Mouse (Mus musculus) MEL (cell line): ENCODE results near the gene Katnbl1. TPM values are rescaled to one million over a fixed set of nuclear protein-coding genes. Genes with fewer than 3 reads are reported as not detected.

Experiments
- DNase-seq: peaks from one replicate; pipeline ENCODE4 v3.0.0; 2011; ENCODE audit warnings: low read depth, low spot score
- H3K27ac ChIP-seq: 2 replicates; pipeline ENCODE4 v1.5.1; 2012; ENCODE audit warnings: low read depth, mild to moderate bottlenecking, control low read depth, low read length, moderate library complexity; ENCODE audit not compliant: control insufficient read depth
- H3K27me3 ChIP-seq, 2 experiments: fragments of 150-350 bp in 1 of 2; sonication (generic) in 1 of 2; 2 replicates each; pipeline ENCODE4 v1.6.1; 2012; ENCODE audit warnings: low read length in 2 of 2, mild to moderate bottlenecking in 2 of 2, improper control_type of control experiment in 1 of 2, moderate library complexity in 1 of 2; ENCODE audit not compliant: insufficient read depth in 2 of 2, control insufficient read depth in 1 of 2
- H3K36me3 ChIP-seq, 2 experiments: 2 replicates each; pipeline ENCODE4 v1.6.1; 2012 to 2014; ENCODE audit warnings: low read length in 2 of 2, improper control_type of control experiment in 1 of 2, inconsistent platforms in 1 of 2, mild to moderate bottlenecking in 1 of 2; ENCODE audit not compliant: insufficient read depth in 2 of 2, control insufficient read depth in 1 of 2
- H3K4me1 ChIP-seq, 2 experiments: fragments of 150-350 bp in 1 of 2; sonication (generic) in 1 of 2; 2 replicates each; pipeline ENCODE4 v1.6.1; 2012; ENCODE audit warnings: low read length in 2 of 2, improper control_type of control experiment in 1 of 2, mild to moderate bottlenecking in 1 of 2; ENCODE audit not compliant: insufficient read depth in 2 of 2, control insufficient read depth in 1 of 2
- H3K4me3 ChIP-seq, 2 experiments: fragments of 150-350 bp in 1 of 2; sonication (generic) in 1 of 2; 2 replicates each; pipeline ENCODE4 v1.5.1; 2012; ENCODE audit warnings: low read depth in 2 of 2, low read length in 2 of 2, mild to moderate bottlenecking in 2 of 2, moderate library complexity in 2 of 2, control low read depth in 1 of 2, improper control_type of control experiment in 1 of 2; ENCODE audit not compliant: control insufficient read depth in 1 of 2, insufficient read depth in 1 of 2
- H3K79me2 ChIP-seq: 2 replicates; pipeline ENCODE4 v1.6.1; 2012; ENCODE audit warnings: mild to moderate bottlenecking, low read length, moderate library complexity; ENCODE audit not compliant: control insufficient read depth, poor library complexity, insufficient read depth
- H3K9ac ChIP-seq: 2 replicates; pipeline ENCODE4 v1.6.1; 2012; ENCODE audit warnings: low read depth, mild to moderate bottlenecking, control low read depth, low read length, moderate library complexity; ENCODE audit not compliant: control insufficient read depth, poor library complexity, severe bottlenecking
- H3K9me3 ChIP-seq: fragments of 150-350 bp; sonication (generic); replicated peaks from 2 replicates; pipeline ENCODE4 v1.6.1; 2012; ENCODE audit warnings: mild to moderate bottlenecking, low read length, improper control_type of control experiment, moderate library complexity; ENCODE audit not compliant: insufficient read depth
- BHLHE40 ChIP-seq: IDR thresholded peaks from 2 replicates; pipeline ENCODE4 v1.6.1; 2012; ENCODE audit warnings: low read depth, mild to moderate bottlenecking, inconsistent platforms, low read length, improper control_type of control experiment, borderline replicate concordance
- CHD1 ChIP-seq: IDR thresholded peaks from 2 replicates; pipeline ENCODE4 v1.6.1; 2012; ENCODE audit warnings: low read depth, mild to moderate bottlenecking, inconsistent platforms, low read length, improper control_type of control experiment
- CHD2 ChIP-seq: IDR thresholded peaks from 2 replicates; pipeline ENCODE4 v1.6.1; 2011; ENCODE audit warnings: low read length, improper control_type of control experiment
- CTCF ChIP-seq, 3 experiments: IDR thresholded peaks in 2 of 3; conservative IDR thresholded peaks in 1 of 3; 2 replicates each; pipeline ENCODE4 v1.5.1; 2011 to 2012; ENCODE audit warnings: low read length in 3 of 3, low read depth in 2 of 3, mild to moderate bottlenecking in 2 of 3, improper control_type of control experiment in 1 of 3, inconsistent platforms in 1 of 3, mixed read lengths in 1 of 3, moderate library complexity in 1 of 3; ENCODE audit not compliant: control insufficient read depth in 1 of 3, insufficient read depth in 1 of 3, poor library complexity in 1 of 3, severe bottlenecking in 1 of 3
- E2F4 ChIP-seq: IDR thresholded peaks from 2 replicates; pipeline ENCODE4 v1.6.1; 2011; ENCODE audit warnings: low read depth, low read length, improper control_type of control experiment, borderline replicate concordance
- ELF1 ChIP-seq: IDR thresholded peaks from 2 replicates; pipeline ENCODE4 v1.6.1; 2014; ENCODE audit warnings: low read depth, mild to moderate bottlenecking, inconsistent platforms, low read length, improper control_type of control experiment, moderate library complexity
- EP300 ChIP-seq, 2 experiments: IDR thresholded peaks; 2 replicates each; pipeline ENCODE4 v1.6.1; 2011; ENCODE audit warnings: improper control_type of control experiment in 2 of 2, low read length in 2 of 2, low read depth in 1 of 2, mild to moderate bottlenecking in 1 of 2
- ETS1 ChIP-seq: IDR thresholded peaks from 2 replicates; pipeline ENCODE4 v1.6.1; 2012; ENCODE audit warnings: low read depth, mild to moderate bottlenecking, inconsistent platforms, low read length, improper control_type of control experiment, moderate library complexity
- GABPA ChIP-seq: IDR thresholded peaks from 2 replicates; pipeline ENCODE4 v1.6.1; 2012; ENCODE audit warnings: low read depth, mild to moderate bottlenecking, inconsistent platforms, low read length, improper control_type of control experiment, moderate library complexity
- GATA1 ChIP-seq: IDR thresholded peaks from 2 replicates; pipeline ENCODE4 v1.6.1; 2011; ENCODE audit warnings: low read depth, low read length, improper control_type of control experiment
- HCFC1 ChIP-seq: IDR thresholded peaks from 2 replicates; pipeline ENCODE4 v1.6.1; 2012; ENCODE audit warnings: low read depth, mild to moderate bottlenecking, inconsistent platforms, low read length, improper control_type of control experiment, moderate library complexity
- JUND ChIP-seq: IDR thresholded peaks from 2 replicates; pipeline ENCODE4 v1.6.1; 2011; ENCODE audit warnings: low read depth, mild to moderate bottlenecking, improper control_type of control experiment, low read length
- MAFK ChIP-seq: IDR thresholded peaks from 2 replicates; pipeline ENCODE4 v1.6.1; 2011; ENCODE audit warnings: low read depth, mild to moderate bottlenecking, low read length, improper control_type of control experiment, borderline replicate concordance
- MAX ChIP-seq: IDR thresholded peaks from 2 replicates; pipeline ENCODE4 v1.6.1; 2011; ENCODE audit warnings: low read length, improper control_type of control experiment
- MAZ ChIP-seq: IDR thresholded peaks from 2 replicates; pipeline ENCODE4 v1.6.1; 2012; ENCODE audit warnings: low read depth, mild to moderate bottlenecking, inconsistent platforms, low read length, improper control_type of control experiment
- MEF2A ChIP-seq: IDR thresholded peaks from 2 replicates; pipeline ENCODE4 v1.6.1; 2014; ENCODE audit warnings: low read depth, mild to moderate bottlenecking, inconsistent platforms, low read length, improper control_type of control experiment; ENCODE audit not compliant: poor library complexity, insufficient replicate concordance, severe bottlenecking; ENCODE audit errors: extremely low read depth
- MXI1 ChIP-seq: IDR thresholded peaks from 2 replicates; pipeline ENCODE4 v1.6.1; 2011; ENCODE audit warnings: mild to moderate bottlenecking, low read depth, low read length, improper control_type of control experiment
- MYB ChIP-seq: IDR thresholded peaks from 2 replicates; pipeline ENCODE4 v1.6.1; 2011; ENCODE audit warnings: mild to moderate bottlenecking, low read depth, low read length, improper control_type of control experiment
- MYC ChIP-seq: IDR thresholded peaks from 2 replicates; pipeline ENCODE4 v1.6.1; 2011; ENCODE audit warnings: low read depth, mild to moderate bottlenecking, low read length, improper control_type of control experiment, moderate library complexity
- NELFE ChIP-seq: IDR thresholded peaks from 2 replicates; pipeline ENCODE4 v1.6.1; 2011; ENCODE audit warnings: low read depth, low read length, improper control_type of control experiment
- NRF1 ChIP-seq: IDR thresholded peaks from 2 replicates; pipeline ENCODE4 v1.6.1; 2014; ENCODE audit warnings: low read depth, mild to moderate bottlenecking, inconsistent platforms, low read length, improper control_type of control experiment, moderate library complexity; ENCODE audit not compliant: poor library complexity, insufficient read depth, severe bottlenecking
- POLR2A ChIP-seq, 2 experiments: IDR thresholded peaks; 2 replicates each; pipeline ENCODE4 v1.6.1; 2011 to 2012; ENCODE audit warnings: low read length in 2 of 2, mild to moderate bottlenecking in 2 of 2, control low read depth in 1 of 2, improper control_type of control experiment in 1 of 2, low read depth in 1 of 2, moderate library complexity in 1 of 2; ENCODE audit not compliant: control insufficient read depth in 1 of 2, insufficient read depth in 1 of 2, poor library complexity in 1 of 2
- POLR2AphosphoS2 ChIP-seq: IDR thresholded peaks from 2 replicates; pipeline ENCODE4 v1.6.1; 2011; ENCODE audit warnings: low read length, improper control_type of control experiment
- POLR2AphosphoS5 ChIP-seq: IDR thresholded peaks from 2 replicates; pipeline ENCODE4 v1.6.1; 2012; ENCODE audit warnings: low read depth, borderline replicate concordance, mild to moderate bottlenecking, inconsistent platforms, low read length, moderate library complexity, mixed read lengths
- RAD21 ChIP-seq: IDR thresholded peaks from 2 replicates; pipeline ENCODE4 v1.6.1; 2011; ENCODE audit warnings: mild to moderate bottlenecking, low read depth, low read length, improper control_type of control experiment
- RCOR1 ChIP-seq: IDR thresholded peaks from 2 replicates; pipeline ENCODE4 v1.6.1; 2012; ENCODE audit warnings: low read depth, mild to moderate bottlenecking, inconsistent platforms, low read length, improper control_type of control experiment
- SIN3A ChIP-seq: IDR thresholded peaks from 2 replicates; pipeline ENCODE4 v1.6.1; 2012; ENCODE audit warnings: low read length, improper control_type of control experiment, inconsistent platforms
- SMC3 ChIP-seq: IDR thresholded peaks from 2 replicates; pipeline ENCODE4 v1.6.1; 2011; ENCODE audit warnings: low read depth, low read length, improper control_type of control experiment
- TAL1 ChIP-seq: IDR thresholded peaks from 2 replicates; pipeline ENCODE4 v1.6.1; 2012; ENCODE audit warnings: mild to moderate bottlenecking, inconsistent platforms, low read length, moderate library complexity, mixed read lengths
- TBP ChIP-seq: IDR thresholded peaks from 2 replicates; pipeline ENCODE4 v1.8.0; 2011; ENCODE audit warnings: low read depth, low read length, improper control_type of control experiment
- TCF12 ChIP-seq: IDR thresholded peaks from 2 replicates; pipeline ENCODE4 v1.6.1; 2014; ENCODE audit warnings: low read depth, mild to moderate bottlenecking, inconsistent platforms, low read length, improper control_type of control experiment, moderate library complexity
- UBTF ChIP-seq: IDR thresholded peaks from 2 replicates; pipeline ENCODE4 v1.6.1; 2012; ENCODE audit warnings: low read depth, mild to moderate bottlenecking, inconsistent platforms, low read length, improper control_type of control experiment, moderate library complexity, borderline replicate concordance; ENCODE audit not compliant: insufficient read depth
- USF1 ChIP-seq: IDR thresholded peaks from 2 replicates; pipeline ENCODE4 v1.6.1; 2014; ENCODE audit warnings: low read depth, mild to moderate bottlenecking, inconsistent platforms, low read length, improper control_type of control experiment, moderate library complexity
- USF2 ChIP-seq, 2 experiments: IDR thresholded peaks; 2 replicates each; pipeline ENCODE4 v1.6.1; 2011 to 2012; ENCODE audit warnings: improper control_type of control experiment in 2 of 2, low read length in 2 of 2, borderline replicate concordance in 1 of 2, inconsistent platforms in 1 of 2, low read depth in 1 of 2, mild to moderate bottlenecking in 1 of 2; ENCODE audit not compliant: insufficient read depth in 1 of 2
- ZC3H11A ChIP-seq: IDR thresholded peaks from 2 replicates; pipeline ENCODE4 v1.6.1; 2012; ENCODE audit warnings: low read depth, mild to moderate bottlenecking, inconsistent platforms, low read length, improper control_type of control experiment
- ZKSCAN1 ChIP-seq: IDR thresholded peaks from 2 replicates; pipeline ENCODE4 v1.6.1; 2012; ENCODE audit warnings: low read depth, mild to moderate bottlenecking, inconsistent platforms, low read length, improper control_type of control experiment, moderate library complexity
- ZMIZ1 ChIP-seq: IDR thresholded peaks from 2 replicates; pipeline ENCODE4 v1.6.1; 2012; ENCODE audit warnings: low read depth, mild to moderate bottlenecking, inconsistent platforms, low read length, improper control_type of control experiment, moderate library complexity
- ZNF384 ChIP-seq: IDR thresholded peaks from 2 replicates; pipeline ENCODE4 v1.6.1; 2012; ENCODE audit warnings: low read depth, mild to moderate bottlenecking, inconsistent platforms, low read length, improper control_type of control experiment
- polyA plus RNA-seq, 2 experiments: library from polyadenylated mRNA; stranded (reverse) in 1 of 2; unstranded in 1 of 2; fragments of >175 nt in 1 of 2; fragments of >200 nt in 1 of 2; gene quantifications; 2 replicates each; pipeline versions ENCODE4 v1.2.1 to v1.2.4; 2012; ENCODE audit warnings: low replicate concordance in 2 of 2, low read depth in 1 of 2; ENCODE audit not compliant: insufficient read length in 2 of 2, insufficient read depth in 1 of 2, missing spikeins in 1 of 2
- total RNA-seq: library from RNA; depleted of rRNA; stranded (reverse); fragments of 300-350 nt; gene quantifications from 2 replicates; pipeline ENCODE4 v1.2.3, GENCODE M21; 2012

The Katnbl1 gene
- total and polyA plus RNA-seq, 3 experiments = 12.6 to 16.6 TPM; not detected in 1

GRCm38 (mm10) chr2:112374610-112375009 lies 4.4 kb upstream of the Katnbl1 start:
- peak; percentile 72 for DNase-seq
- Histone ChIP-seq H3K36me3 (peaks cover 0 to 4% of the 10 kb centered on the region in 2 experiments; a peak in 2 of 4 replicates), H3K4me3 (no peak overlapping the region), H3K9ac (no peak overlapping the region), H3K79me2 (peaks cover 6% of the 10 kb centered on the region), H3K4me1 (peaks cover 4 to 14% of the 10 kb centered on the region in 2 experiments; a peak in 3 of 4 replicates), H3K9me3 (no peaks in the 10 kb centered on the region), H3K27me3 (no peaks in the 10 kb centered on the region), H3K27ac (no peak overlapping the region)
- no peak for TF ChIP-seq MEF2A
- no peak for TF ChIP-seq ZMIZ1
- no peak for TF ChIP-seq MYB
- 0 out of 2 replicates have a peak, but pooled peaks have one; percentile 24 for TF ChIP-seq TBP
- TF ChIP-seq UBTF = no peak
- TF ChIP-seq E2F4 = no peak
- no peak for TF ChIP-seq USF1
- no peak for TF ChIP-seq JUND
- no peak for TF ChIP-seq POLR2AphosphoS5
- TF ChIP-seq POLR2AphosphoS2 = no peak
- no peak for TF ChIP-seq SMC3
- TF ChIP-seq ELF1 = peak; percentile 21; the same call in 1 of the 2 replicates
- TF ChIP-seq GATA1 = peak; percentile 92
- no peak for TF ChIP-seq USF2 (IDR thresholded peaks at IDR 0.05; ENCODE audit: borderline replicate concordance in 1 of 2, insufficient read depth in 1 of 2, low read depth in 1 of 2, low read length in 2 of 2)
- no peak for TF ChIP-seq ZKSCAN1
- peak; percentile 55 for TF ChIP-seq ETS1
- no peak for TF ChIP-seq MAFK
- TF ChIP-seq ZC3H11A = no peak
- TF ChIP-seq ZNF384 = no peak
- no peak for TF ChIP-seq POLR2A (IDR thresholded peaks at IDR 0.05; ENCODE audit: control insufficient read depth in 1 of 2, insufficient read depth in 1 of 2, low read depth in 1 of 2, low read length in 2 of 2, poor library complexity in 1 of 2)
- no peak for TF ChIP-seq GABPA
- no peak for TF ChIP-seq BHLHE40
- TF ChIP-seq NELFE = no peak
- peak; percentile 88 for TF ChIP-seq TCF12
- TF ChIP-seq CHD1 = no peak
- no peak for TF ChIP-seq MAX
- no peak for TF ChIP-seq MYC
- no peak for TF ChIP-seq NRF1
- no peak for TF ChIP-seq MAZ
- TF ChIP-seq CTCF (IDR thresholded peaks at IDR 0.05 in 2 of 3, conservative IDR thresholded peaks at IDR 0.05 in 1 of 3; ENCODE audit: control insufficient read depth in 1 of 3, insufficient read depth in 1 of 3, low read depth in 2 of 3, low read length in 3 of 3, poor library complexity in 1 of 3, severe bottlenecking in 1 of 3) = peak in 1 of 3 experiments; percentile 22; a peak in 2 of 6 replicates
- no peak for TF ChIP-seq HCFC1
- TF ChIP-seq RCOR1 = peak; percentile 76
- TF ChIP-seq EP300 (IDR thresholded peaks at IDR 0.05; ENCODE audit: low read depth in 1 of 2, low read length in 2 of 2) = peak; percentile 79 to 82
- 0 out of 2 replicates have a peak, but pooled peaks have one; percentile 39 for TF ChIP-seq MXI1
- TF ChIP-seq TAL1 = peak; percentile 82
- TF ChIP-seq RAD21 = peak; percentile 15
- TF ChIP-seq CHD2 = no peak
- peak; percentile 41; the same call in 1 of the 2 replicates for TF ChIP-seq SIN3A
